Mouse (Mus musculus) bone marrow macrophage, adult 2 months (primary cell): ENCODE results near the gene Elmsan1.

ENCODE experiments used
- CTCF ChIP-seq: IDR thresholded peaks from 2 replicates; pipeline ENCODE4 v1.5.1; 2012; ENCODE audit warnings: low read depth, mild to moderate bottlenecking, low read length, moderate library complexity
- POLR2A ChIP-seq: IDR thresholded peaks from 2 replicates; pipeline ENCODE4 v1.6.1; 2012; ENCODE audit warnings: mild to moderate bottlenecking, low read depth, low read length, borderline replicate concordance

GRCm38 (mm10) chr12:84107012-84107411 lies 111.7 kb downstream of the Elmsan1 start:
- TF ChIP-seq POLR2A (no peak), CTCF (no peak)
